Mouse (Mus musculus) cortical plate, adult 2 months (tissue): ENCODE data around the gene Gpank1.

Experiments
- CTCF ChIP-seq: fragments of 200-500 bp; IDR thresholded peaks from 2 replicates; pipeline ENCODE4 v1.5.1; 2011; ENCODE audit warnings: mild to moderate bottlenecking, control low read depth, low read length; ENCODE audit not compliant: insufficient read depth; ENCODE audit errors: extremely low read depth
- POLR2A ChIP-seq: fragments of 200-500 bp; IDR thresholded peaks from 2 replicates; pipeline ENCODE4 v1.6.1; 2011; ENCODE audit warnings: mild to moderate bottlenecking, low read length, control low read depth; ENCODE audit not compliant: insufficient read depth; ENCODE audit errors: extremely low read depth

GRCm38 (mm10) chr17:35125081-35125480 lies 3.8 kb downstream of the Gpank1 start:
- no peak for TF ChIP-seq CTCF
- no peak for TF ChIP-seq POLR2A
